Mouse (Mus musculus): Measurements from ENCODE around the gene Pcbp3. TPM values are rescaled to one million over a fixed set of nuclear protein-coding genes. Genes with fewer than 3 reads are reported as not detected.

Gene Pcbp3
- polyA plus RNA-seq, 1 experiment = 4.5 TPM

DNA sequence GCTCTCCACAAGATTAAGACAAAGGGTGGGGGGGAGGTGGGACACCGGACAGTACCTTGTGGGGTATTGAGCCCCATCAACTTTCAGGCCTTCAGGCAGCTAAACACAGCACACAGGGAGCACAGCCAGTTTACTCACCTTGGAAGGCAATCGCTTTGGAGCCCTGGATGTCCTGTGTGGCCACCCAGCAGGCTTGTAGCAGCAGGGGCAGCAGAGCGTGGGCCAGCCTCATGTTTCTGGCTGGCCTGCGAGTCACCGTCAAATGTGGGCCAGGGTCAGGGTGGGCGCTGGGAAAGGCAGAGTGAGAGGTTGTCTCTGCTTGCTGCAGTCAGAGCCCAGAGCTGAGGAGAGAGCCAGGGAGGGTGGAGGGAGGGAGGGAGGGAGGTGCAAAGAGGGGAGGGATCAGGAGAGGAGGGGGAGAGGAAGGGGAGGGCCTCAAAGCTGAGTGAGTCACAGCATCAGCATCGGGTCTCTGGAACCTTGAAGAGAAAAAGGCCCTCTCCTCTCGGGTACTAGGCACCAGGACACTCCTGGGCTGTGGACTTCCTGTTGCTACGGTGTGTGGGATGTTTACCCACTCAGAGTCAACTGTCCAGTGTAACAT lies 235.9 kb downstream of the Pcbp3 start, which contains the start of gene Col6a1:
TSS of gene Col6a1 (minus strand) at position 487 of the 604 bp plus-strand sequence.
- Histone ChIP-seq H3K36me3 (ENCODE audit: control insufficient read depth, insufficient read depth, low read length) (no peaks in the 10 kb centered on the region), H3K27me3 (ENCODE audit: control insufficient read depth, insufficient read depth, low read length) (peaks cover 2% of the 10 kb centered on the region; the same call in 1 of the 2 replicates), H3K4me1 (ENCODE audit: control insufficient read depth, insufficient read depth, insufficient read length, low read length) (peaks cover 2% of the 10 kb centered on the region; the same call in 1 of the 2 replicates), H3K4me3 (ENCODE audit: low read depth, low read length) (peak within 1 kb of the TSS; percentile 74), H3K27ac (ENCODE audit: insufficient read depth, low read depth, low read length) (peak within 1 kb of the TSS; percentile 79)
- WGBS = 32% methylated on average over 9 of the region's 9 CpGs
- TF ChIP-seq CTCF (IDR thresholded peaks at IDR 0.05; ENCODE audit: extremely low read depth, insufficient read length, insufficient replicate concordance, low read depth, low read length) (no peak), POLR2A (IDR thresholded peaks at IDR 0.05; ENCODE audit: low read depth, low read length) (peak; percentile 47; the same call in 1 of the 2 replicates)

DNA sequence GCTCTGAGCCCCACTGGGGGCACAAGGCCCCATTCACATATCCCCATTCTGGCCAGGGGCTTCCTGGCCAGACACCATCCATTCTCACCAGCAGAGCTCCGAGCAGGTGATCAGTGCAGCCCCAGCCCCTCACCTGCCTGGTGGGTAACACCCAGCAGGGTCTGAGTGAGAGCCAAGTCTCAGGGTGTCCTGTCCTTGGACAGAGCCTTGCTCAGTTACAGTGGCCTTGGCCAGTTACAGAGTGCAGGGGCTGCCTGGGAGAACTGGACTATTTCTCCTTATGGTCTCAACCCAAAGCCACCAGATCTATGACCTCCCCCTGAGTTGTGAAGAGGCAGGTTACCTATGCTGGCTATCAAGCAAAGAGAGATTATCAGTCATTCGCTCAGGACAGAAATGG lies 236.6 kb downstream of the Pcbp3 start:
- TF ChIP-seq POLR2A (IDR thresholded peaks at IDR 0.05; ENCODE audit: low read depth, low read length) (no peak), CTCF (IDR thresholded peaks at IDR 0.05; ENCODE audit: extremely low read depth, insufficient read length, insufficient replicate concordance, low read depth, low read length) (no peak)
- 78% methylated on average over 2 of the region's 2 CpGs for whole genome bisulfite sequencing
- H3K36me3 ChIP-seq (ENCODE audit: control insufficient read depth, insufficient read depth, low read length) = no peaks in the 10 kb centered on the region
- peak overlapping the region; percentile 74 for H3K4me3 ChIP-seq (ENCODE audit: low read depth, low read length)
- peaks cover 2% of the 10 kb centered on the region; the same call in 1 of the 2 replicates for H3K4me1 ChIP-seq (ENCODE audit: control insufficient read depth, insufficient read depth, insufficient read length, low read length)
- H3K27ac ChIP-seq (ENCODE audit: insufficient read depth, low read depth, low read length) = peak overlapping the region; percentile 79
- no peaks in the 10 kb centered on the region for H3K27me3 ChIP-seq (ENCODE audit: control insufficient read depth, insufficient read depth, low read length)

GRCm38 (mm10) chr10:76724231-76724736 lies 237.4 kb downstream of the Pcbp3 start:
- Histone ChIP-seq H3K27me3 (ENCODE audit: control insufficient read depth, insufficient read depth, low read length) (no peaks in the 10 kb centered on the region), H3K4me3 (ENCODE audit: low read depth, low read length) (peak overlapping the region; percentile 74), H3K27ac (ENCODE audit: insufficient read depth, low read depth, low read length) (0 out of 2 replicates have a peak overlapping the region, but pooled peaks have one; percentile 8), H3K36me3 (ENCODE audit: control insufficient read depth, insufficient read depth, low read length) (no peaks in the 10 kb centered on the region), H3K4me1 (ENCODE audit: control insufficient read depth, insufficient read depth, insufficient read length, low read length) (peaks cover 2% of the 10 kb centered on the region; the same call in 1 of the 2 replicates)
- 28% methylated on average over 5 of the region's 5 CpGs for WGBS
- TF ChIP-seq POLR2A (IDR thresholded peaks at IDR 0.05; ENCODE audit: low read depth, low read length) (no peak), CTCF (IDR thresholded peaks at IDR 0.05; ENCODE audit: extremely low read depth, insufficient read length, insufficient replicate concordance, low read depth, low read length) (no peak)

DNA sequence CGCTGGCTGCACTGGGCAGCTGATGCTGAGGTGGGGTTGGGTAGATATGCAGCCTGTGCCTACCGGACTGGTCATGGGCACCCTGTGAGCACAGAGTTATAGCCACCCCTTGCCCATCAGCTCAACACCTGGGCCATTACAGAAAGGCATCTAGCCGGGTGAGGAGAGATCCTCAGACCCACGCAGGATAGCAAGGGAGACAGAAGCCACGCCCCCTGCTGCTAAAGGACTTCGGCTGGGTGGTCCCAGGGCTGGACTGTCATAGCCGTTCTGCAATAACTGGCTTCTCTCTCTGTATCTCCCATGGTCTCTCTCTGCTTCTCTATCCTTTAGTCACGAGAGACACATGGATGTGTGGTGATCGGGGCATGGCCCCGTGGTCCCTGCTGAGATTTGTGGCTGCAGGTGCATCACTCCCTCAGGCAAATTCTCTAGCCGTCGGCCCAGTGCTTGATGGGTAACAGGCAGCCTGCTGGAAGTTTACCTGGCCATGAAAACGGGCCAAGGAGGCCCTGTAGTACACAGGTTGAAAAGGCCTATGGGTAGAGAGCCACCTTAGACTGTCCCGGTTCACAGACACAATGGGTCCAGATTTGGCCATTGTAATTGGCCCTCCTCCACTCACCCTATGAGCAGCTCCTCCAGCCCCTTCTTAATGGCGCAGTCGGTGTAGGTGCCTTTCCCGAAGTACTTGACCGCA lies 238.8 kb downstream of the Pcbp3 start:
- no peak for TF ChIP-seq POLR2A (IDR thresholded peaks at IDR 0.05; ENCODE audit: low read depth, low read length)
- TF ChIP-seq CTCF (IDR thresholded peaks at IDR 0.05; ENCODE audit: extremely low read depth, insufficient read length, insufficient replicate concordance, low read depth, low read length) = no peak
- Histone ChIP-seq H3K36me3 (ENCODE audit: control insufficient read depth, insufficient read depth, low read length) (no peaks in the 10 kb centered on the region), H3K27me3 (ENCODE audit: control insufficient read depth, insufficient read depth, low read length) (no peaks in the 10 kb centered on the region), H3K27ac (ENCODE audit: insufficient read depth, low read depth, low read length) (no peak overlapping the region), H3K4me3 (ENCODE audit: low read depth, low read length) (no peak overlapping the region), H3K4me1 (ENCODE audit: control insufficient read depth, insufficient read depth, insufficient read length, low read length) (peaks cover 2% of the 10 kb centered on the region; the same call in 1 of the 2 replicates)
- WGBS = 78% methylated on average over 18 of the region's 18 CpGs

DNA sequence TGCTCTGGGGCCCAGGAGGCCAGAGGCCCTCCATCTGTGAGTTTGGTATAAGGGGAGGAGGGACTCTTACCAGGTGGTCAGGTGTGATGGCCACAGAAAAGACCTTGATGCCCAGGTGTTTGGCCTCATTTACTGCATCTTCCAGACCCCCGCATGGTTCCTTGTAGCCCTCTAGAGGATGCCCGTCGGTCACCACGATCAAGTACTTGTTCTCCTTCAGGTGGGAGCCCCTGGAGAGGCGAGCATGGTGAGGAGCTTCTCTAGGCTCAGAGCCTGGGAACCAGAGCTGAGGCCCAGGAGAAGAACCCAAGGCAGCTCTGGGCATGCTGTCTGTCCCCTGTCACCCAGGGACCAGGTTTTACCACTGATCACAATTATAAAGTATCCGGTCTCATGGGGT lies 239.9 kb downstream of the Pcbp3 start:
- Histone ChIP-seq H3K27me3 (ENCODE audit: control insufficient read depth, insufficient read depth, low read length) (no peaks in the 10 kb centered on the region), H3K36me3 (ENCODE audit: control insufficient read depth, insufficient read depth, low read length) (no peaks in the 10 kb centered on the region), H3K4me3 (ENCODE audit: low read depth, low read length) (no peak overlapping the region), H3K4me1 (ENCODE audit: control insufficient read depth, insufficient read depth, insufficient read length, low read length) (peaks cover 2% of the 10 kb centered on the region; the same call in 1 of the 2 replicates), H3K27ac (ENCODE audit: insufficient read depth, low read depth, low read length) (no peak overlapping the region)
- 88% methylated on average over 6 of the region's 6 CpGs for WGBS
- TF ChIP-seq POLR2A (IDR thresholded peaks at IDR 0.05; ENCODE audit: low read depth, low read length) (no peak), CTCF (IDR thresholded peaks at IDR 0.05; ENCODE audit: extremely low read depth, insufficient read length, insufficient replicate concordance, low read depth, low read length) (no peak)

DNA sequence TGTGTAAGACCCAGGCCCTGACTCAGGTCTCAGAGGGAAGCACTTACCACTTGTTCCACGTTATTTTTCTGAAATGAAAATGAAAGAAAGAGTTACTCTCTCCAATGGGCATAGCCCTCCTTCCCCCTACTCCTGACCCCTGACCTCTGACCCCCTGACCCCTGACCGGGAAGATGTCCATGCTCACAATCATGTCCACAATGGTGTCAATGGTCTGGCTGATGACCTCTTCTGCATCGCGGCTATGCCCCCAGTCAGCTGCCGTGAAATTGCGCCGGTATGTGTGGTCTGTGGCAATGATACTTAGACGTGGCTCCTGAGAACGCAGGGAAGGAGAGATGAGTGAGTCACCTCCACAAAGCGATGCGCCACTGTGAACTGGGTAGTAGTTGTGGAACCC lies 240.5 kb downstream of the Pcbp3 start:
- no peak for TF ChIP-seq CTCF (IDR thresholded peaks at IDR 0.05; ENCODE audit: extremely low read depth, insufficient read length, insufficient replicate concordance, low read depth, low read length)
- no peak for TF ChIP-seq POLR2A (IDR thresholded peaks at IDR 0.05; ENCODE audit: low read depth, low read length)
- H3K27ac ChIP-seq (ENCODE audit: insufficient read depth, low read depth, low read length) = no peak overlapping the region
- H3K4me1 ChIP-seq (ENCODE audit: control insufficient read depth, insufficient read depth, insufficient read length, low read length) = peaks cover 2% of the 10 kb centered on the region; the same call in 1 of the 2 replicates
- no peaks in the 10 kb centered on the region for H3K27me3 ChIP-seq (ENCODE audit: control insufficient read depth, insufficient read depth, low read length)
- WGBS = 80% methylated on average over 11 of the region's 11 CpGs
- no peaks in the 10 kb centered on the region for H3K36me3 ChIP-seq (ENCODE audit: control insufficient read depth, insufficient read depth, low read length)
- no peak overlapping the region for H3K4me3 ChIP-seq (ENCODE audit: low read depth, low read length)

- Histone ChIP-seq H3K4me1 (ENCODE audit: control insufficient read depth, insufficient read depth, insufficient read length, low read length) (no peaks in the 10 kb centered on the region), H3K27ac (ENCODE audit: insufficient read depth, low read depth, low read length) (no peak overlapping the region), H3K27me3 (ENCODE audit: control insufficient read depth, insufficient read depth, low read length) (no peaks in the 10 kb centered on the region), H3K4me3 (ENCODE audit: low read depth, low read length) (no peak overlapping the region), H3K36me3 (ENCODE audit: control insufficient read depth, insufficient read depth, low read length) (no peaks in the 10 kb centered on the region; the same call in 1 of the 2 replicates)
- WGBS = 78% methylated on average over 4 of the region's 4 CpGs
- TF ChIP-seq POLR2A (IDR thresholded peaks at IDR 0.05; ENCODE audit: low read depth, low read length) = no peak
- TF ChIP-seq CTCF (IDR thresholded peaks at IDR 0.05; ENCODE audit: extremely low read depth, insufficient read length, insufficient replicate concordance, low read depth, low read length) = no peak
Observed at GRCm38 (mm10) chr10:76717631-76718030, 244.1 kb downstream of the Pcbp3 start.
